Mouse (Mus musculus): Measurements from ENCODE around the gene 2410131K14Rik.

2410131K14Rik gene

DNA sequence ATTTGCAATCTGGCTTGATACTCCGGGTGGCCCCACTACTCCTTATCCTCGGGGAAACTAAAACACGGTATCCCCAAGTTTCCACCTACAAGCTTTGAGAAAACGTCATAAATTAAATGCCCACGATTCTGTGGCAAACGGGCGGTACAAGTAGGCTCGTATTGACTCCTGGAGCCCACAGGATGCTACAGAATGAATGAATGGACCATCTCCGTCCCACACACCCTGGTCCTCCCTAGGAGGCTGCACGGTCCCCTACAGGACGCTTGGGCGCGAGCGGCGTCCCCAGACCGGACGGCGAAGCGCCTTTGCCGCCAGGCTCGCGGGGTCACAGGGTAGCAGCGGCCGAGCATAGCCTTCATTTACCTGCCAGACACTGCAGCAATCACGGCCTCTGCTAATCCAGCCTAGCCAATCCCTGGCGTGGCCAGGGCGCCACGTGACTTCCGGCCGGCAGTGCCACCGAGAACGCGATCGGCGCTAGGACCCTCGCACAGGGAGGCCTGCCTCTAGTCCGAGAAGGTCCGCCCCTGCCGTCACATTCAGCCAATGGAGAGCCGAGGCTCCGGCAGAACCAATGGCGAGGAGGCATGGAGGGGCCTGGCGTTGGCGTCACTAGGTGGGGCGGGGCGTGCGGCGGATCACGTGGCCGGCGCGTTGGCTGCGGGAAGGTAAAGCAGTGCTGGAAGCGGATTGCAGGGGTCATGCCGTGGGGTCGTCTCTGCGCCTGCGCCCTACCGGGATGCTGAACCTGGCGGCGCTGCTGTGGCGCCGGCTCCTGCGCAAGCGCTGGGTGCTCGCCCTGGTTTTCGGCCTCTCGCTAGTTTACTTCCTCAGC, at the start of gene 2410131K14Rik, which contains the start of gene Rnft2:
2410131K14Rik (plus strand) TSS at position 622 of the 838 bp plus-strand sequence.
Rnft2 (minus strand) TSS at position 511 of the 838 bp plus-strand sequence.
- peak; percentile 100 for DNase-seq (ENCODE audit: low spot score)

DNA sequence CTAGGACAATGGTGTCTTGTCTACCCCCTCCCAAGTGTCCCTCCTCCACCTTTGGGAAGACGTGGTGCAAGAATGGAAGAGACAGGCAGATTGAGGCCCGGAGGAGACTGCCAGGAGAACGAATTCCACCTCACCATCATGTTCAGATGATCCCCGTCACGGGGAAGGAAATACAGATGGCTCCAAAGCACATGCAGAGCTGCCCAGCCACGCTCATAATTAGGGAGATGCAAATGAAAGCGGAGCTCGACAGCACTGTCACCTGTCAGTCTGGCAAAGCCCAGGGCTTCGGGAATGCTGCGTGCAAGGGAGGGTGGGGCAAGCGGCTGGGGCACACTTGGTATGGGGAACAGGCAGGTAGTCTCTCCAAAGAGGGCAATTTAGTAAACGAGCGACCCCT, 47.6 kb upstream of the 2410131K14Rik start:
- DNase-seq (ENCODE audit: low spot score) = no peak

DNA sequence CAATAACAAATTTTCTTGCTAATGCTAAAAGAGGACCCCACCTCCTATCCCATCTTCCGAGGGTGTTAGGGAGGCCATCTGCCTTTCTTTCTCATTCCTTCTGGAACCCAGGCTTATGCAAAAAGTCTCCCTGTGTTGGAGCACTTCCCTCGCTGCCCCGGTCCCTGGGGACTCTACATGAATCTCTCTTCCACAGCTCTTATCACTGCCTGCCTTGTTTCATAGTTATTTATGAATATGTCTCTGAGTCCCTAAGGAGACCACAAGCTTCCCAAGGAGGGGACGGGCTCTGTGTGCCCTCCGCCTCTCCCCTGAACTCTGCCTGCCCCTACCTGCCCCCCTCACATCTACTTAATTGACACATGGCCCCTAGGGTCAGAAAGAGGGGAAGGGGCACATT, 45.4 kb upstream of the 2410131K14Rik start:
- DNase-seq (ENCODE audit: low spot score) = no peak

DNA sequence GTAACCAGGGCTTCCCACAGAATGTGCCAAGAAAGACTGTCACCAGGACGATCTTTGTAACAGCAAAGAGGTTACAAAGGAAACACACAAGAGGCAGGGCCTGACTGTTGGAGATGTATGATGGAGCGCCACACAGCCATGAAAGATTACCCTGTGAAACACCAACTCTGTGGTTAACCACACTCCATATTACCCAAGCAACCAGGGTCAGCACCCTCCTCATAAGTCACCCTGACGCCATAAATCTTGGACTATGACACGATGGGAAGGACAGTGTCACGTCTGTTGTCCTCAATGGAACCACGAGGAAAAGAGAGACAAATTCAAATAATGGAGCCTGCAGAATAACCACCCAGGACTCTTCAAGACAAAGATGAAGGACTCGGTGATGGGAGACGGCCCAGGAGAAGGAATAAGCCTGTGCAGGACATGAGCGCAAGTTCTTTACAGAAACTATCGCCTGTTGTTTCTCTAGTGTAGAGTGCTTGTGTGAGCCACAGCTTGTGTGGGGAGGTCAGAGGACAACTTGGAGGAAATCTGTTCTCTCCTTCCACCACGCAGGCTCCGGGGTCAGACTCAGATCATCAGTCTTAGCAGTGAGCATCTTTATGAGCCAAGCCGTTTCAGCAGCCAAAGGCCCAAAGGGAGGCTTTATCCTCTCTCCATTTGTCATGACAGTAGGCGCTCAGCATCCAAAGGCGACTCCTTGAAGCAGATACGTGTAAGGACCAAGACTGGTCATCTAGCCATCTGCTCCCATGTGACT, 40.2 kb upstream of the 2410131K14Rik start:
- DNase-seq (ENCODE audit: low spot score) = peak; percentile 48

DNA sequence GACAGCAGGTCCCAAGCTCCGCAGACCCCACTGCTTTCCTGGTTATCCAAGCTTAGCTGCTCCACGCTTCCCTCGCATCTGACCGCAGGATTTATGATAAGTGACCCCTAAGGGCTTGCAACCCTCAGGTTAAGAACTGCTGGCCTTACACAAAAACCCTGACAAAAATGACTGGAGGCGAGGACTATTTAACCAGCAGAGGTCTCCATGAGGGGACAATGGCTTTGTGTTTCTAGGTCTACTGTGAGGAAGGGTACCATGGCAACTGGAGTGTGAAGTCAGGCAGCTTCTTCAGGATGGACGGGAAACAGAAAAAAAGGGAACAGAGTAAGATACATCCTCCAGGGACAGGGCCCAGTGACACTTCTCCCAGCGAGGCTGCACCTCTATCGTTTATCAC, 39.2 kb upstream of the 2410131K14Rik start:
- peak; percentile 59 for DNase-seq (ENCODE audit: low spot score)

DNA sequence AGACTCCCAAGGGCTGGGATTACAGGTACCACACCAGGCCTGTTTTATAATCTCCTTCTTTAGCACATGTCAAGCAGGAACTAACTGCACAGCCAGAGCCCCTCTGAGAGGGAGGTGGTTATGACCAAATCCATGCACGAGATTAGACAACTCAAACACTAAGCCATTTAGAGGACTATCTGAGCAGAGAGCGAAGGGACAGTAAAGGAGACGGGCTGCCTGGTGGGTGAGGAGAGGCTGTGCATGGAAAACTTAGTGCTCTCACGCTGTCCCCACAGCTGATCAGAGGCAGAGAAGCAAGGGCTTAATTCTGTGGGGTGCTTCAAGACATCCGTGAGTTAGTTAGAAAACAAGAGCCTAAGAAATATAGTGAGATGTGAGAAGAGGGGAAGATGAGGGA, 31.0 kb upstream of the 2410131K14Rik start:
- no peak for DNase-seq (ENCODE audit: low spot score)

DNA sequence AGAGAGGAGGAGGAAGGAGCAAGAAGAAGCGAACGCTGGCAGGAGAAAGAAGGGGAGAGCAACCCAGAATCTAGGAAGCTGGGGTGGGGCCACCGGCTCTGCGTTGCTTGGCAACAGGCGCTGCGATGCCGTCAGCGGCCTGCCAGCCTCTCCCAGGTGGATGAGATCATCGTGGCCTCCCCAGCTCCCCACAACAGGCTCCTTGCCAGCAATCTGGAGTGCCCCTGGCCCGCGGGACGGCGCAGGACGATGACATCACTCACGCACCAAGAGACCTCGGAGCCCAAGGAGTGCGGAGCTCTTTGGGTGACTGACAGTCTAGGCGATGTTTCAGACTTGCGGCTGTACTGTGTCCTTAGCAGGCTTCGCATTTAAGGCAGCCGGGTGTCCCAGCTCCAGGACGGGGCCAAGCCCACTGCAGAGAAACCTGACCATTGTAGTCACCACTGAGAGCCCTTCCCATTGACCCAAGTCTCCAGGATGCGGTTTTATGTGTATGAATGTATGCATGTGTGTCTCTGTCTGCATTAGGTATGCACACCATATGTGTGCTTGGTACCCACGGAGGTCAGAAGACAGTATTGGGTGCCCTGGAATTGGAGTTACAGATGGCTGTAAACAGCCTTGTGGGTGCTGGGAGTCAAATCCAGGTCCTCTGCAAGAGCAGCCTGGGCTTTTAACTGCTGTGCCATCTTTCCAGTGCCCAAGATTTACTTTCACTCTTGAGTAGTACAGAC, 30.4 kb upstream of the 2410131K14Rik start:
- DNase-seq (ENCODE audit: low spot score) = peak; percentile 77

DNA sequence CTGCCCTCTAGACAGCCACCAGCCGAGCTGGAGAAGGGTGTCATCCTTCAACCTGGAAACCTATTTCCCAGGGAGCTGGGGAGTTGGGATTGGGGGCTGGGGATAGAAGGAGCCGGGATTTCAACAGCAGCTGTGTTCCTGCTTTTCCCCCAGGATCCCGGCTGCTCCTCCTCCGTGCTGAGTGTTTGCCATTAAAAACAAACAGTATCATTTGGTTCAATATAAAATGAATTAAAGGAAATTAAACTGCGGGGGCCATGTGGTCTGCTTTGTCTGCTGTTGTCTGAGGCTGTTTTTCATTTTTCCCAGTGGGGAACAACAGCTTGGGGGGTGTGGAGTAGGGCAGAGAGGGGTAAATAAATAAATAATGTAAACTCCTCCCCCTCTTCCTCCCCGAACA, 27.6 kb upstream of the 2410131K14Rik start:
- no peak for DNase-seq (ENCODE audit: low spot score)

DNA sequence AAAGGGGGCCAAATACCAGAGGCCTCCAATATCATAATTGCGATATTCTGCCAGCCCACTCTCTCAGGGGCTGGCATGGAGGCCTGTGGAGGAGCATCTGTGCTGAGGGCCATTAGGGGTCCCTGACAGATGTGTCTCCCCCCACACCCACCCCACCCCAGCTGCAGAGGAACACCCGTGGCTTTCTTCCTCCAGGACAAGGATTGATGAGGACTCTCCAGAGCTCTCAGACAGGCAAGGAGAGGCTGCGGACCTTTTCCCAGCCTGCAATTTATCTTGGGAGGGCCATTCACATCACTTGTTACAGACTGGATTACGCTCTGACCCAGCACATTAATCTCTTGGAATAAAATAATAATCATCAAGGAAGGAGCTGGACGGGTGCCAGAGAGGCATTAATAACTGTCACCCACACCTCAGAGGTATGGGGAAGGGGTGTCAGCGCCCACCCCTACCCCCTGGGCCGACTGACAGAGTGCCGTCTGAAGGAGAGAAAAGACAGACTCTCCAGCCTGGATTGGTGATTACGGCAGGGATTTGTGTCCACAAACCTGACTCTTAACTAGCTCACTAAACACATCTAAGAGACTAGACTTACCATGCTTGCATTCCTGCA, 21.8 kb upstream of the 2410131K14Rik start:
- DNase-seq (ENCODE audit: low spot score) = peak; percentile 14

DNA sequence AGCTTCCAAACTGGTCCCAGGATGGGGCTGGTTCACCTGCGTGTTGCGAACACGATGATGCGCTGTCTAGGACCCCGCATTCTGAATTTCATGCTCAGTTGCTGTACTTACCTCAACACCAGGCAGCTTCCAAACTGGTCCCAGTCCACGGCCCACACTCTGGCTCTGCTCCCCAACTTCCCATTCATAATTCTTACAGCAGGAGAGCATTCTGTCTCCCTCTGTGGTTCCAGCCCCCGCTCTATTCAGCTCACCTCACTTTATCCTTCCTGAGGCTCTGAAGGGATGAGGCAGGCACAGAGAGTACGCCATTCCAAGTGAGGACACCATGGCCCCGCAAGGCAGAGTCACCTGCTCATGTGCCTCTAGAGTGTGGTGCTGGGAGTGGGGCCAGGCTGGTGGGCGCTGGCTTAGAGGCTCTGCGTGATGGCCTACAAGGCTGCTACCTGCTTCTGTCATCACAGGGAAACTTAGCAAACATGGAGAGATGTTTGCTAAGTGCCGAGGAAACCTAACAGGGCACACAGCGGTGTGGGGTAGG, 14.9 kb upstream of the 2410131K14Rik start:
- DNase-seq (ENCODE audit: low spot score) = no peak

DNA sequence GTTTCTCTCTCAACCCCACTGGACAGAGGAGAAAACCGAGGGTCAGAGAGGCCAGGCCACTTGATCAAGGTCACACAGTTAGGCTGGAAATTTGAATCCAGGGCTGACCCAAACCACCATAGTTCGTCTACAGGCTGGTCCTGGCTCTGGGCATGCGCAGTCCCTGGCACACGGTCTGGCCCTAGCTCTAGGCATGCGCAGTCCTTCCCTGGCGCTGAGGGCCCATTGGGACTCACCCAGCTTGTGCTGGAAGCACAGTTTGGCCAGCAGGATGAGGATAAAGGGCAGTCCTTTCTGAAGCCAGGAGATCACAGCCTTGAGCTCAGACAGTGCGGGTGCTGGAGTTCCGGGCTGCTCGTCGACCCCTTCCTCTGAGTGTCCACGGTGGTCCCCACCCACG, 8.1 kb upstream of the 2410131K14Rik start:
- no peak for DNase-seq (ENCODE audit: low spot score)

DNA sequence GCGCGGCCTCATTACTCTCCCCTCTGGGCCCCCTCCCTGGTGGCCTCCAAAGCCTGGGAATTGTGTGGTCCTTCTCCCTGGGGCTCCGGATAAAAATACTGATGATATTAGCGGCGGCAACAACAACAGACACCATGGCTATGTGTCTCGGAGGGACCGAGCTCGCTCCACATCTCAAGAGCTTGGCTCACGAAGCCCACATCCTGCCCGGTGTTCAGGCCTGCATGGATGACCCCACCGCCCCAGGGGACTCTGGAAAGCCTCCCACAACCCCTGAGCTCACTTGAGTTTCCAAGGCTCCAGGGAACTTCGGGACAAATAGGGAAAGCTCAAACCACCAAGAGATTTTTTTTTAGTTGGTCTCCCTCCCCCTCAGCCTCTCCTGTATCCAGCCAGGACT, 5.4 kb upstream of the 2410131K14Rik start:
- no peak for DNase-seq (ENCODE audit: low spot score)

DNA sequence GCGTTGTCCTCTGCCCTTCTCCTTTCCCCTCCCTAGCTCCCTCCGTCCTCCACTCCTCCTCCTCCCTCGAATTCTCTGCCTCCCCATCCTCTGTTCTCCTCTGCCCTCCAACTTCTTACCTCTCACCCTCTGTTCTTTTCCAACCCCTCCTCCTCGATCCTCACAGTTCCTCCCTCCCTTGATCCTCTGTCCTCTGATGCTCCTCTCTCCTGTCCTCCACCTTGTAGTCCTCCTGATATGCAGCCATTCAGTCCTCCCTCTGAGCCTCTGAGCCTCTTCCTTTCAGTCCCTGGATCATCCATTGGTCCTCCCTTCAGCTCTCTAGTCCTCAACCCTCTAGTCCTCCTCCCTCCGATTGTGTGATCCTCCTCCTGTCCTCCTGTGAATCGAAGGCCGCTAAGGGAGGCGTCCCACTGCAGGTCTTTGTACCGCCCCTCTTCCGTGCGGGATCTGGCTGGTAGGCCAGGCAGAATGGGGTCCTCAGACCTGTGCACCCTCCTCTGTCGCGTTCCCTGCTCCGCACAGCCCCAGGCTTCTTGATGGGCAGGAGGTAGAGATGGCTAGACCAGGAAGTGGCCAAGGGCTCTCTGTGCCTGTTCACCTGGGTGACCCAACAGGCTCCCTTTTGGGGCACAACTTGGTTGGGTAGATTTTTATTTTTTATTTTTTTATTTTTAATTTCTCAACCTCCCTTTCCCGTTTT, 730 bp downstream of the 2410131K14Rik start:
- DNase-seq (ENCODE audit: low spot score) = peak; percentile 12

DNA sequence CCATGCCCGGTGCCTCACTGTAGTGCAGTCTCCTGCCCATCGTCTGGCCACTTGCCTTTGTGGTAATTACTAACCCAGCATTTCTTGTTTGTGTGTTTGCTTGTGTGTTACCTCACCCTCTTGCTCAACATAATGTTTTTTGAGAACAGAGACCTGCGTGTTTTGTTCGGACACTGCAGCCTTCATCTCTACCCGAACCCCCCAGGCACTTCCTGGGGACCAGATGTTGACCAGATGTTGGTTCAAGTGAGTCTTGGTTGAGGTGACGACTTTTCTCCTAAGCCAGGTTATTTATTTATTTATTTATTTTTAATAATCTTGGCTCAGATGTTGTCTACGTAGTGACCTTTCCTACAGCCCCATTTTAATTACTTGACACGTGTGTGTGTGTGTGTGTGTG, 2.4 kb downstream of the 2410131K14Rik start:
- no peak for DNase-seq (ENCODE audit: low spot score)

DNA sequence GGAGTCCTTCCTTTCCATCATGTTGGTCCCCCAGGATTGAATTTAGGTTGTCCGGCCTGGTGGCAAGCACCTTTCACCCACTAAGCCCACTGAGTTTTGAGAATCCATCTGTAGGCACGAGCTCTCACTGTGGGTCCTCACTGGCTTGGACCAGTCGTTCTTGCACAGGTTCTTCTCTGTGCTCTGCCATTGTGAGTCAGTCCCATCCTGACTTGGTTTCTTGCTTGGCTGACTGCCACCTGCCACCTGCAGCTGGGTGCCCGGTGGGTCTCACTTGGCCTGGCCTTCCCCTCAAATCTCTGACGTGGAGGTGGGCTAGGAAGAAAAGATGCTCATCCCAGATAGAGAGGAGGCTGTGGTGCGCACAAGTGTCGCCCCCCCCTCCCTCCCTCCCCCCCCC, 6.0 kb downstream of the 2410131K14Rik start:
- no peak for DNase-seq (ENCODE audit: low spot score)

DNA sequence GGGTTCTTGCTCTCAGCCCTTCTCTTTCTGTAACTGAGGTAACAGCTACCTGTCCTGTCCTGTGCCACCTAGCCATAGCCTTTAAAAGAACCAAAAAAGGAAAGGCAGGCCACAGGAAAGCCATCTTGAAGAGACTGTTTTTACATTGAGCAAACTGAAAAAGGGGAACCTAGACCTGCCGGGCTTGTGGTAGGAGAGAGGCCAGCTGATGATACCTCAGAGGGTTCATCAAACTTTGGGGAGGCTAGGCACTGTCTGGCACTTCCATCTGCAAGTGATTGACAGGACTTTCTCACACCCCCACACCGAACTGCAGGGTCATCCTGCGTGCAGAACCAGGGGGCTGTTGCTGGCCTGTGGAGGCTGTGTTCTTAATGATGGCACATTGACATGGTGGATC, 8.5 kb downstream of the 2410131K14Rik start:
- DNase-seq (ENCODE audit: low spot score) = no peak

DNA sequence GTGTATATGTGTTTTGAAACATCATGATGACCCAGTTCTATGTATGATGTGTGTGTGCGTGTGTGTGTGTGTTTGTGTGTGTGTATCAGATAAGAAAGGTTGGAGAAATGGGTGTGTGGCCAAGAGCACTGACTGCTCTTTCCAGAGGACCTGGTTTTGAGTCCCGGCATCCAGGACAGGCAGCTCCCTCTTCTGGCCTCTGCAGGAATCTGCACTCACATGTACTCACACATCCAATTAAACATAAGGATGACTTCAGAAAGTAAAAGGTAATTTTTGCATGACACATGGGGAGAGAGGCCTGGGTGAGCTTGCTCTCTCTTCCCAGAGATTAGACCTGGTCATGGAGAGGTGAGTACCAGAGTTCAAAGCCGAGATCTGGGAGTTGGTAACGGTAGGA, 12.0 kb downstream of the 2410131K14Rik start:
- peak; percentile 30 for DNase-seq (ENCODE audit: low spot score)

DNA sequence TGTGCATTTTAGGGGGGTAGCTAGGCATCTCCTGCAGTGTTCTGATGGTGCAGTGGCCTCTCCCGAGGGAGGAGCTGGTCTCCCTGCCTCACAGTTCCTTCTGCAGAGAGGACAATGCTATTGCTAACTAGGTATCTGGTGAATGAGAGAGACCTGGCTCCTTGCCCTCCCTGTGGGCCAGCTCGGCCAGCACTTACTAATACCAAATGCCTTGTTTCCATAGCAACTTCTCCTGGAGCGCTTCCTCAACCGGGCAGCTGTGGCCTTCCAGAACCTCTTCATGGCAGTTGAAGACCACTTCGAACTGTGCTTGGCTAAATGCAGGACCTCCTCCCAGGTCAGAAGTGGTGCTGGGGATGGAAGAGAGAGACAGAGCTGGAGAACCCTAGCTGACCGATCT, 14.1 kb downstream of the 2410131K14Rik start:
- no peak for DNase-seq (ENCODE audit: low spot score)

DNA sequence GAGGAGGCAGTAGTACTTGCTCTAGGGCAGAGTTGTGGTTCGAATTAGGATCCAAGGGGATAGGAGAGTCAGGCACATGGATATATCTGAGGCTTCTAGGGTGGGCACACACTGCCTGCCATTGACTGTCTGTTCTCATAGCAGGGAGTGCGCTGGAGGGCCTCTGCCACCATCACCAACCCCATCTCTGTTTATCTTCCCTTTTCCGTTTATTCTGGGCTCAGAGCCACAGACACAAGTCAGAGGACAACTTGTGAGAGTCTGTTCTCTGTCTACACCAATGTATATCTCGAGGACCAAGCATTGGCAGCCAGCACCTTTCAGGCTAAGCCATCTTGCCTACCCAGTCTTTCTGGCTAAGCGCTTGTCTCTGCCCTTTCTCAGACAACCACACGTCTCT, 14.6 kb downstream of the 2410131K14Rik start:
- no peak for DNase-seq (ENCODE audit: low spot score)

DNA sequence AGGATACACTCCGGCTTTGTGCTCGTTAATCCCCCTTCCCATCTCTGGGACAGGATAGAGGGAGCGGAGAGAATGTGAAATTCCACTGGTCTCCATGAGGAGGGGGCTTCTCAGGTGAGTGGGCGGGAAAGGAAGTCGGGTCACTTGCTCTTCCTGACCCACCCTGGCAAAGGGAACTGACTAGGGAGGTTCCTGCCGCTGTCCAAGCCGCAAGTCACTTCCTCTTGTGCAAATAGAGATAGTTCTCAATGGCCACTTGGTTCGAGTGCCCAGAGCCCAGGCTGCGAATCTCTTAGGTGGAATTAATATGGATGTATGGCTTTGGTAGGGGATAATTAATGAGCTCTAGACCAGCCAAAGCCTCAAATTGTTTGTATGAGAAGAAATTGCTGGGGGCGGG, 15.0 kb downstream of the 2410131K14Rik start:
- DNase-seq (ENCODE audit: low spot score) = no peak

DNA sequence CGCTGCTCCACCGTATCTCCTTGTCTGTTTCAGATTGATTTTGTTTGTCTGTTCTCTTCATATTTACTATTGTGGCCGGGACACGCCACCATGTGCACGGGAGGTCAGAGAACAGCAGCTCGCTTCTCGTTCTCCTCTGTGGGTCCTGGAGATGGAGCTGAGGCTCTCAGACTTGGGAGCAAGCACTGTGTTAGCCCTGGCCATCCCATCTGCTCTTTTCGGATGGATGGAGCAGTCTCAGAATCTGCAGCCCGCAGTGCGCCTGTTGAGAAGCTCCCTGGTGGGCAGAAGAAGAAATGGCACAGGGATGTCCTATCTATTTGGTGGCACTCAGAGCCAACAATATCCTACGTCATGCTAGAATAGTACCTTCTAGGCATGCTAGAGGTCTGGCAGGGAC, 15.6 kb downstream of the 2410131K14Rik start:
- no peak for DNase-seq (ENCODE audit: low spot score)
